Mouse (Mus musculus): ENCODE data around the gene Rab11a.
"Not testable (repeated sequence)": the region's sequence is repeated elsewhere in the genome, so short reads cannot be mapped to it uniquely, and the experiment has no call there.

Gene Rab11a

DNA sequence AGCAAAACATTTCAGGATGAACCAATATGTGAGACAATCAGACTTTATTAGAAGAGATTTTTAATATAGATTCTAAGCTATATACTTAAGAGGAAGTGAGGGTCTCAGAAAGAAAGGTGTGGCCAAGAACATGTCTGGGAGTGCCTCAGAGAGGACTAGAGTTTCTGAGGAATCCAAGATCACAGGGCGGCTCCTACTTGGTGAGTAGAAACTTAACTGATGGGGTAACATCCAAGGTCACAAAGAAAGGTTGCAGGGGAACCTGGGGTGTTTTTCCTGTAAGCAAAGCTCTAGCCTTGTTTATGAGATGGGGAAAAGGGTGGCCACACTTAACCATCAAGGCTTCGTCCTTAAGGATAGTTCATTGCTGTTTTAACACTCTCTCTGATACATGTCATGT lies 1.4 kb upstream of the Rab11a start:
- DNase-seq: no peak

DNA sequence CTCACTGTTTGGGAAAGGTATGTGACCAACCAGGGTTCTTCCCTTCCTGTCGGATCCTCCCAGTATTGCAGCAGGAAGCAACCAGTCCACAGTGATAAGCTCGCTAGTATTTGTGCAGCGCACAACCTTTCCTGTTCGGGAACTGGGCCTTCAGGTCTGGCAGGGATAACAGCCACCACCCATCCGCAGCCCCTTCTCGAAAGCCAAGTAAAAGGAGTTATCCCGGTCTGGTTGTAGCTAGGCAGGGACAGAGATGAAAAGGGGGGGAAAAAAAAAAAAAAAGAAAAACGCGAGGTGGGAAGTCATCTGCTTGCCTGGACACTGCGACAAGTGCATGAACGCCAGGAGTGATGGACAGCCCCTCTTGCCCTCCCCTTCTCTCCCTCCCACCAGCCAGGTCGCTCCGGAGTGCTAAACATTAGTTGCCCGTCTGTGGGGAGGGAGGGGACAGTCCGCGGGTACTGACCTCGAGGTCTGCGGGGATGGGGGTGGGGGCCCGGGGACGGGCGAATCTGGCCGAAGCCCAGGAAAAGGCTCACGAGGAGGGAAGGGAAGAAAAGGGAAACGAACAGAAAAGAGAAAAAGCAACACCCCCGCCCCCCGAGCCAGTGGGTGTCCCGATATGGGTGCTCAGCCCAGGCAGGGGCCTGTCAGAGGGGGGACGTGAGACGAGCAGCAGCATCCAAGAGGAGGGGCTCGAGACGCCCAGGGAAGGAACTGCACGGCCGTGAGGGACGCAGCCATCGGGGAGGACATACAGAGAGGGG lies 736 bp downstream of the Rab11a start:
- DNase-seq: peak; percentile 72 to 76

DNA sequence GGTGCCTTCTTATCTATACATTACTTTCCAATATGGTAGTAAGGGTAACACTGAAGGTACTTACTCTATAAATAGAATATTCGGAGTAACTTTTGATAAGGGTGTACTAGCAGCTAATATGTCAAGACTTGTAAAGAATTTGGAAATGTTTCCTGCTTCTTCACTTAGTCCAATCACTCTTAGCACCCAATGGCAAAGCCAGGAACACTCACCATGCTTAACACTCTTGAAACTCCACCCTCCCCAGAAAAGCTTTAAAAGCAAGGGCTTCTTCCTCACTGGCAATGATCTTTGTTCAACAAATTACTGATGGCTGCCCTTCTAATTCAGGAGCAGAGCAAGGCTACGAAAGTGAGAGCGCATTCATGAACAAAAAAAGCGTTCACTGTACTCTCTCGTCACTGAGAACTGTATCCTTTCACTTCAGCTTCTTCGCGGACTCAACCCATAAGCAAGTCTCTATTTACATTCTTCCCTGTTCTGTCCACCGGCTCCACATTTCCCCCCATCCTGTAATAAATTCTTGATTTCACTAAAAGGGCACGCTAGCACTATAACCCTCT lies 1.4 kb downstream of the Rab11a start:
- DNase-seq: no peak

- DNase-seq: not testable (repeated sequence)
Observed at GRCm38 (mm10) chr9:64734992-64735391, 2.6 kb downstream of the Rab11a start.

DNA sequence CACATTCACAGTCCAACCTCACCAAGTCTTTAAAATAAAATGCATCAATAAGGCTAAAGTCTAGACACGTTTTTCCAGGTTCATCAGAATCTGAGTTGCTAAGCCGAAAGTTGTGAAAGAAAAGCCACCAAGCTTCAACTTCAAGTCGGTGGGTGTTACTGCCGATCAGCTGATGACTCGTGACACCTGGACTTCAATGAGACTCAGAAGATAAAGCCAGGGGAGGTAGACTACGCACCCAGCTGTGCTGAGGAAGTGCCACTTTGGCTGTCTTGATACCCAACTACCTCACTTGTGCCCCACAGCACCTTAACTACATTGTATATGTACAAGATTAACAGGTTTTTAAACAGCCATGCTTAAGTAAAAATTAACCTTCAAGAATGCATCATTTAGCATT lies 3.4 kb downstream of the Rab11a start:
- DNase-seq: no peak

DNA sequence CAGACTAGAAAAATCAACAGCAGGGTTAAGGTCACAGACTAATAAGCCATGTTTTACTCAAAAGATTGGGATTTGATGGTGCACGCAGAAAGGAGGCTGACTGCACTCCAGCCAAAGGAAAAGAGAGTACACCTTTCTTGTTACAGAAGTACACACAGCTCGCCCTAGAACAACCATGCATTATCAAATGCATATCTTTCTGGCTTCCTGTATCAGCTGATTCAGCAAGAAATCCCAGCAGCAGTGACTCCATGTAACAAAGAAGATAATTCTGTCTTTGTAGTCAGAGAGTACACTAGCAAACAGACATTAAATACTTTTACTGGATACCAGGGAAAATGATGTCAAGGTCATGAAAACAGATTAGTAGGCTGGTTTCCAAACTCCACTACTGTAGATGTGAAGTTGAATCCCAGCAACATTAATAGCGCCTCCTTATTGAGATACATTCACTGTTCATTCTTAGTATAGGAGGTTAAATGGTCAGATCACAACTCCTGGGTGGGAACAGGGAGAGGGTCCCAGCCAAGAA lies 6.5 kb downstream of the Rab11a start:
- DNase-seq: no peak

- DNase-seq: no peak
Observed at GRCm38 (mm10) chr9:64726454-64726853, 11.1 kb downstream of the Rab11a start.

- no peak for DNase-seq
Observed at GRCm38 (mm10) chr9:64719526-64720163, 17.9 kb downstream of the Rab11a start.

DNA sequence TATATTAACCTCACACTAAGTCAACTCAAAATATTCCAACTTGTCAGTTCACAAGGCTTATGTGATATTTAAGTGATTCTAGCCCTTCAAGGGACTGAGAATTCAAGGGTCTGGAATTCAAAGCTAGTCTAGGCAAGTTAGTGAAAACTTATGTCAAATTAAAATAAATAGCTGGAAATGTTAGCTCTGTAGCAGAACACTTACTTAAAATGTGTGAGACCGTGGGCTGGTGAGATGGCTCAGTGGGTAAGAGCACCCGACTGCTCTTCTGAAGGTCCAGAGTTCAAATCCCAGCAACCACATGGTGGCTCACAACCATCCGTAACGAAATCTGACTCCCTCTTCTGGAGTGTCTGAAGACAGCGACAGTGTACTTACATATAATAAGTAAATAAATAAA lies 27.3 kb downstream of the Rab11a start:
- not testable (repeated sequence) for DNase-seq

GRCm38 (mm10) chr9:64704073-64704840 lies 33.3 kb downstream of the Rab11a start:
- no peak for DNase-seq

- DNase-seq: no peak
Observed at GRCm38 (mm10) chr9:64703420-64703965, 34.1 kb downstream of the Rab11a start.

DNA sequence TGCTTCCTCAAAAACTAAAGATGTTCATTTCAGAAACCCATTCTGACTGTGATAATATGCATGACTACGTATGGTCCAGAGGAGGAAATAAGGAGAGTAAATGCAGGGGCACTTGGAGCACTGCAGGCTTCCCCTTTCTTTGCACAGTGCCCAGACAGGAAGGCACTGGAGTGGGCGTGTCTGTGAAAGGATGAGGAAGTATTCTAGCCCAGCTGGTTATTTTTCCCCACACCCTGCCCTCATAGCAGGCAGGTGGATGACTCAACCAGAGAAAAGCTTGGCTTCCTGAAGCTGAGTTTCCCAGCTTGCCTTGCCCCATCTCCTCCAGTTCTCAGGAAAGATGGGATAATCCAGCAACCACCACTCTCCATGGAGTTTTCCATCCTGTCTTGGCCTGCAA lies 34.6 kb downstream of the Rab11a start:
- DNase-seq: peak; percentile 60 to 69

DNA sequence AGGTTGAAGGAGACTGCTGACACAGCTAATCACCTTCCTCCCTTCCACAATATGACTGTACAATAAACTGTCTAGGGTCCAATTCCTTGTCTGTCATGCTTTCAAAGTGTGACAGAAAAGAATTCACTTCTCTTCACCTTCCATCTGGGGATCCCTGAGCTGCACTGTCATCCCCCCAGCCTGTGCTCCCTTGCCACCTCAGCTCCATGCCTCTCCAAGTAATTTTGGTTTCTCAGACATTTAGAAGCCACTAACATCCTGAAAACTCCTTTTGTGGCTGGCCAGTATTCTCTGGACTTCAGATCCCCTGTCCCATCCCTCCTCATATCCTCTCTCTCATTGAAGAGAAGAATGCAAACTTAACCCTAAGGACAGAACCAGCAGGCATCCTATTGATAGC lies 35.2 kb downstream of the Rab11a start:
- no peak for DNase-seq

DNA sequence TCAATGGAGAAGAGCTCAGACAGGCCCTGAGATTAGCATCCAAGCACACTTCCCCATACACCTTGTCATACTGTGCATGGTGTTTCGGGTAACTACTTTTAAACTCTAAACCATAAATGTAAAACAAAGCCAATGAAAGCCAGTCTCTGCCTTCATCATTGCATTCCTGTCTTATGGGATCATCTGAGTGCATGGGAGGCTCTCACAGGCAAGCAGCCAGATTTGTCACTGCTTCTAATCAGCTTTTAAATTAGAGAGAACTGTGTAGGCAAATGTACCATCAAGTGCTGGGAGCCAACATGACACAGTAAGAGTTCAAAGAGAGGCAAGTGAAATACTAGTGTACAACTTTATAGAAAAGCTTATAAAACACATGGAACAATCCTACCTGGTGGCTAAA lies 35.9 kb downstream of the Rab11a start:
- DNase-seq: no peak

DNA sequence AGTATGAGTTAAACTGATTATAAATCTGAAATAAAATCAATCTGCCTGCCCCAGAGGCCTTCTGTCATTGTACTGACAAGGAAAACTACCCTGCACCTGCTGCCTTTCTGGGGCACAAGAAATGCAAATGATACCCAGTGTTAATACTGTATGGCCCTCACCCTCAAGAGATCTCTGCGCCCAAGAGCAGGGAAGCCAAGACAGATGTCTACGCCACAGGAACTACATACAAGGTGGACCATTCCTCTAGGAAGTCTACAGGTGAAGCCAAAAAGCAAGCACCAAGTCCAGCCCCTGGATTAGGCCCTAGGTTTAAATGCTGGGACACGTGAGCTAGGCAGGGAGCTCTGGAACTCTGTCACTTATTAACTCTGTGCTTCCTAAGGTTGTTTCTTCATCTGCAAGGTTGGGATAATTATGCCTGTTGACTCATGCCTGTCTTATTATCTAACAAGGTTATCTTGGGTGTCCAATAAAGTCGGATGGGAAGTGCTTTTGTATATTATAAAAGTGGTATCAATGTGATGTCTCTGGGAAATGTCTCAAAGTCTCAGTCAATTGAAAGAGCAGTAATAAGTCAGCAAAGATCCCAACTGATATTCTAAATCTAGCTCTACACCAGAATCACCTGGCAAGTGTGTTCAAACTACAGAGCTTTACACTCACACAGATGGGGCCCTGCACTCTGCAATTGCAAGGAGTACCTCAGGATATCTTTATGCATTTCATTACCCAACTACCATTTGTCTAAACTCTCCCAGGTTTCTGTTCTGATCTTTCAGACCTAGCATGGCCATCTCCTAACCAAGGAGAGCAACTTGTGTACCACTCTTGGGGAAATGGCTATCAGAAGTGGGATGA lies 36.9 kb downstream of the Rab11a start:
- DNase-seq: no peak

GRCm38 (mm10) chr9:64698586-64698985 lies 39.0 kb downstream of the Rab11a start:
- no peak for DNase-seq

DNA sequence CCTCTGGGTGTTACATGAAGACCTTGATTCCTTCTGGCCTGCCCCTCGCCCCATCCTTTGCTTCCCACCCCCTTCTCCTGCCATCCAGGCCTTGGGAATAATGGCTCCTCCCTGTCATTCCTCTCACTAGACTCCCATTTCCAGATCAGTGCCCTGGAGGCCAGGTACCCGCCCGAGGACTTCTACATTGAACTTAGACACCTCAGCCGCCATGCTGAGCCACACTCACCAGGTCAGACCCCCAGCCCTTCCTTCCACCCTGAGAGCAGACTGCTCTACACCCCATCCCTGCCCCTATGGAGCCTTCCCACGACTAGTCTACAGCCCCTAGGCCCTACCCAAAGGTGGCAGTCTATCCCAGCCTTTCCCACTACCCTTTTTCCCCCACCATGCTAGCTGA lies 39.9 kb downstream of the Rab11a start:
- no peak for DNase-seq

DNA sequence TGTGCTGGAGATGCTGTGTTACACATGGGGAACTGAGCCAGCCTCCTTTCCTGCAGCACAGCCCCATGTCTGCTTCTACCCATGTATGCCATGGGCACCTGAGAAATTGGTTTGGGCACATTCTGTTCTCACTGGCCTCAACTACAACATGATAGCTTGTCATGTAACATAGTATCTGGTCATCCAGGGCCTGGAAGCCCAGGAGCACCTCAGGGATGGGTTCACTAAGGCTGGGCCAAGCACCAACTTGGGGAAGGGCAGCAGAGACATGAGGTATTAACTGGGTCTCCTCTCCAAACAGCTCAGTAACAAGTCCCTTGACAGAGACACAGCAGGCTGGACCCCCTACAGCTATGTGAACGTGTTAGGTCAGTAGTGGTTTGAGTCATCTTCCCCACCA lies 40.6 kb downstream of the Rab11a start:
- no peak for DNase-seq

DNA sequence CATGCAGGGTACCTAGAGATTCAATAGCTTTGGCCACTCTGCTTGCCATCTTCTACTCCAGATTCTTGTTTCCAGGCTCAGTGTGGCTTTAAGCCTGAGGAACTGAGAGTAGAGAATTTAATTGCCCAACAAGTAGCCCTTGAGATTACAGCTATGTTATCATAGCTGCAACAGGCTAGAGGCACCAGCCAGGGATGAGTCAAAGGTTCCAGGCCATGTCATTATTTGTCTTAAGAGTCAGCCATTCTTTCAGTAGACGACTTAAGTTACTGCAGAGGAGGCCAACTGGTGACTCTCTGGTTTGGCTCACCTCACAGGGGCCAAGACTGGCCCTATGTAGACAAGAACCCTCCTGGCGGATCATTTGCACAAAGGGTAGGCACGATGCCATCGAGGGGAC lies 41.2 kb downstream of the Rab11a start:
- no peak for DNase-seq

GRCm38 (mm10) chr9:64695266-64695665 lies 42.3 kb downstream of the Rab11a start:
- DNase-seq: no peak

- DNase-seq: no peak
Observed at GRCm38 (mm10) chr9:64693094-64693493, 44.5 kb downstream of the Rab11a start.

GRCm38 (mm10) chr9:64691176-64691575 lies 46.4 kb downstream of the Rab11a start:
- peak; percentile 59 to 71 for DNase-seq
